Comparison of ENCODE assay signal across 9 mouse cellular contexts in genomic region chrX:36991694-36992093, GRCm38 (mm10). TPM values are rescaled to one million over a fixed set of nuclear protein-coding genes. Genes with fewer than 3 reads are reported as not detected.
DNase-seq lines count a peak whose midpoint lies in the region; ATAC-seq and TF ChIP-seq lines count a peak whose summit lies in the region.
"Had no signal": no experiment of that assay in that cellular context is flagged by ENCODE, and none has a peak within 500 bp of the region (broad histone marks: within the 10 kb centered on the region; RNA-seq: fewer than 3 reads in every experiment).

Gene Sept6 (minus strand): TSS chrX:36991794.

- H3K27ac ChIP-seq in kidney, embryonic 14.5 days (ENCODE audit: low read depth, low read length) = no peak within 1 kb of the TSS
- no peak within 1 kb of the TSS for H3K27ac ChIP-seq in forebrain, embryonic 14.5 days (ENCODE audit: low read depth, low read length)
- H3K27ac ChIP-seq in limb, embryonic 10.5 days = no peak within 1 kb of the TSS
- H3K27ac ChIP-seq in lung, postnatal 0 days (ENCODE audit: low read length) = no peak within 1 kb of the TSS

- 79% methylated on average over 2 of the region's 2 CpGs for WGBS in kidney, embryonic 14.5 days
- WGBS in forebrain, embryonic 14.5 days = 79% methylated on average over 2 of the region's 2 CpGs
- WGBS in limb, embryonic 10.5 days = 93% methylated on average over 2 of the region's 2 CpGs
- 86% methylated on average over 2 of the region's 2 CpGs for WGBS in lung, postnatal 0 days

- no peak for TF ChIP-seq CTCF in lung, postnatal 0 days (IDR thresholded peaks at IDR 0.05)

- no peaks in the 10 kb centered on the region for H3K27me3 ChIP-seq in kidney, embryonic 14.5 days (ENCODE audit: control insufficient read depth, insufficient read depth, low read length)
- no peaks in the 10 kb centered on the region for H3K27me3 ChIP-seq in forebrain, embryonic 14.5 days (replicated peaks; ENCODE audit: control insufficient read depth, insufficient read depth, low read length)
- peaks cover 25% of the 10 kb centered on the region for H3K27me3 ChIP-seq in limb, embryonic 10.5 days (ENCODE audit: low read depth, poor library complexity, severe bottlenecking)
- no peaks in the 10 kb centered on the region for H3K27me3 ChIP-seq in lung, postnatal 0 days (replicated peaks; ENCODE audit: insufficient read depth, low read length)

- no peak for DNase-seq in kidney, postnatal 10 days
- no peak for DNase-seq in adrenal gland, adult 2 months
- no peak for DNase-seq in forebrain, embryonic 14.5 days (ENCODE audit: low spot score)
- DNase-seq in limb, embryonic 10.5 days (ENCODE audit: low spot score) = no peak
- no peak for DNase-seq in spleen, postnatal 36 days (ENCODE audit: low spot score in 2 of 2)
- DNase-seq in lung, postnatal 0 days (ENCODE audit: low spot score) = no peak
- DNase-seq in lung, postnatal 25 days (ENCODE audit: low spot score) = no peak

- H3K4me1 ChIP-seq in kidney, embryonic 14.5 days (ENCODE audit: control insufficient read depth, insufficient read depth, low read length) = no peaks in the 10 kb centered on the region
- H3K4me1 ChIP-seq in forebrain, embryonic 14.5 days (ENCODE audit: control insufficient read depth, insufficient read depth, low read length) = no peaks in the 10 kb centered on the region
- H3K4me1 ChIP-seq in limb, embryonic 10.5 days = peaks cover 8% of the 10 kb centered on the region; the same call in 1 of the 2 replicates
- H3K4me1 ChIP-seq in lung, postnatal 0 days (ENCODE audit: insufficient read depth, low read depth, low read length) = no peaks in the 10 kb centered on the region

- no peaks in the 10 kb centered on the region for H3K36me3 ChIP-seq in kidney, embryonic 14.5 days (ENCODE audit: control insufficient read depth, insufficient read depth, low read length)
- H3K36me3 ChIP-seq in forebrain, embryonic 14.5 days (ENCODE audit: control insufficient read depth, insufficient read depth, low read length) = no peaks in the 10 kb centered on the region
- no peaks in the 10 kb centered on the region for H3K36me3 ChIP-seq in limb, embryonic 10.5 days
- no peaks in the 10 kb centered on the region for H3K36me3 ChIP-seq in lung, postnatal 0 days (ENCODE audit: insufficient read depth, low read length)

- no peak for TF ChIP-seq EP300 in lung, postnatal 0 days (IDR thresholded peaks at IDR 0.05)

- no peak for ATAC-seq in kidney, embryonic 14.5 days (ENCODE audit: low FRiP score, low TSS enrichment)
- no peak for ATAC-seq in forebrain, embryonic 14.5 days
- ATAC-seq in lung, postnatal 0 days = no peak

- no peaks in the 10 kb centered on the region for H3K9me3 ChIP-seq in kidney, embryonic 14.5 days (ENCODE audit: control insufficient read depth, low read length)
- no peaks in the 10 kb centered on the region for H3K9me3 ChIP-seq in forebrain, embryonic 14.5 days (replicated peaks; ENCODE audit: control insufficient read depth, low read length)
- H3K9me3 ChIP-seq in limb, embryonic 10.5 days (replicated peaks) = no peaks in the 10 kb centered on the region
- H3K9me3 ChIP-seq in lung, postnatal 0 days (ENCODE audit: low read length) = no peaks in the 10 kb centered on the region
- H3K9me3 ChIP-seq: megakaryocyte, embryonic 14.5 days had no signal

- H3K4me3 ChIP-seq in kidney, embryonic 14.5 days (ENCODE audit: low read length) = no peak within 1 kb of the TSS
- H3K4me3 ChIP-seq in forebrain, embryonic 14.5 days (ENCODE audit: low read depth, low read length) = no peak within 1 kb of the TSS
- no peak within 1 kb of the TSS for H3K4me3 ChIP-seq in limb, embryonic 10.5 days
- no peak within 1 kb of the TSS for H3K4me3 ChIP-seq in lung, postnatal 0 days (ENCODE audit: low read depth, low read length)
- H3K4me3 ChIP-seq: megakaryocyte, embryonic 14.5 days had no signal

- H3K4me2 ChIP-seq in kidney, embryonic 14.5 days (replicated peaks; ENCODE audit: low read depth, low read length) = no peak within 1 kb of the TSS
- H3K4me2 ChIP-seq in forebrain, embryonic 14.5 days (ENCODE audit: low read length) = no peak within 1 kb of the TSS
- no peak within 1 kb of the TSS for H3K4me2 ChIP-seq in lung, postnatal 0 days (replicated peaks; ENCODE audit: low read depth, low read length)

- no peak within 1 kb of the TSS for H3K9ac ChIP-seq in kidney, embryonic 14.5 days (ENCODE audit: low read depth, low read length)
- H3K9ac ChIP-seq in forebrain, embryonic 14.5 days (ENCODE audit: low read length) = no peak within 1 kb of the TSS
- no peak within 1 kb of the TSS for H3K9ac ChIP-seq in lung, postnatal 0 days (replicated peaks; ENCODE audit: low read depth)

RNA-seq across cellular contexts. Expression of gene Sept6, which starts in this region (rescaled TPM):
- polyA plus RNA-seq in kidney, embryonic 14.5 days (2014; fragmentation: Nextera tagmentation; extraction: Ambion mirVana) = 19.3 and 27.9 TPM in 2 replicates
- 10 to 100 TPM; 16.7 to 24.9 TPM for total RNA-seq in adrenal gland, adult 2 months (2021)
- polyA plus RNA-seq in adrenal gland, adult 2 months (2012; rRNA removed) = 8.6 and 8.8 TPM in 2 replicates
- 49.3 and 60.5 TPM in 2 replicates for polyA plus RNA-seq in forebrain, embryonic 14.5 days (2014; fragmentation: Nextera tagmentation; extraction: Ambion mirVana)
- 38.8 and 59.0 TPM in 2 replicates for polyA plus RNA-seq in limb, embryonic 10.5 days (2016; fragmentation: Nextera tagmentation; extraction: Ambion mirVana)
- polyA plus RNA-seq in lung, postnatal 0 days (2015; fragmentation: Nextera tagmentation; extraction: Ambion mirVana) = 4.8 and 6.4 TPM in 2 replicates
